Mouse (Mus musculus) kidney, postnatal 14 days (tissue): ENCODE measurements around the gene B4gat1.
"Not testable (repeated sequence)": the region's sequence is repeated elsewhere in the genome, so short reads cannot be mapped to it uniquely, and the experiment has no call there.

Source experiments
- DNase-seq: peaks from one replicate; pipeline ENCODE4 v3.0.0; 2022; ENCODE audit warnings: mixed read lengths

B4gat1 gene

DNA sequence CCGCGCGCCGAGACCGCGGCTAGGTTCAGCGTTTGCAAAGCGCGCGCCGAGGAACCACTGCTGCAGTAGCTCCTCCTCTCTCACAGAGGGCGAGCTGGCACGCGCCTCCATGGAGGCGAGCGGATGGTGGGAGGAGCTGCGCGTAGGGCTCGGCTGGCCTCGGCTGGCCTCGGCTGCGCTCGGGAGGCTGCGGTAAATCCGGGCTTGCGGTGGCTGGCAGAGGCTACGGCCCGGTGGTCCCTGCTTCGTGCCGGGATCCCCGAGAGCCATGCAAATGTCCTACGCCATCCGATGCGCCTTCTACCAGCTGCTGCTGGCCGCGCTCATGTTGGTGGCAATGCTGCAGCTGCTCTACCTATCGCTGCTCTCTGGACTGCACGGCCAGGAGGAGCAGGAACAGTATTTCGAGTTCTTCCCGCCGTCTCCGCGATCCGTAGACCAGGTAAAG is at the start of gene B4gat1, which contains the start of gene AC124502.3:
Gene B4gat1 (plus strand): TSS at position 118 of the 448 bp plus-strand sequence.
Gene AC124502.3 (plus strand): TSS at position 183 of the 448 bp plus-strand sequence.
- DNase-seq: peak; percentile 93

DNA sequence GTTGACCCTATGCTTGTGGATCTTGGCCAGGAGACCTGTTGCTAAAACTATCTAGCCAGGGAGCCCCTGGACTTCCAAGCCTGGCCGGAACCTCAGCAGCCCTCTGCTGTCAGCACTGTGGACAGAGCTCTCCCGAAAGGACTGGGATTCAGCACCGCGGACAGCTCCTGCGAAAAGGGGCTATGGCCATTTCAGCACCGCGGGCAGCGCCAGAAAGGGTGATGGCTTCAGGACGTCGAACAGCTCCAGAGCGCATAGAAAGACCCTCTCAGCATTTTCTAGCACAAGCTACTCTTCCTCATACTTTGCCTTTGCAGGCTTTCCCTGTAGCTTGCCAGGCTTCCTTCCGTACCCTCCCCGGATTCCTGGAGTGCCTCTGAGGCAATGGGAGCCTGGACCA is 49.6 kb upstream of the B4gat1 start:
- DNase-seq: peak; percentile 93

DNA sequence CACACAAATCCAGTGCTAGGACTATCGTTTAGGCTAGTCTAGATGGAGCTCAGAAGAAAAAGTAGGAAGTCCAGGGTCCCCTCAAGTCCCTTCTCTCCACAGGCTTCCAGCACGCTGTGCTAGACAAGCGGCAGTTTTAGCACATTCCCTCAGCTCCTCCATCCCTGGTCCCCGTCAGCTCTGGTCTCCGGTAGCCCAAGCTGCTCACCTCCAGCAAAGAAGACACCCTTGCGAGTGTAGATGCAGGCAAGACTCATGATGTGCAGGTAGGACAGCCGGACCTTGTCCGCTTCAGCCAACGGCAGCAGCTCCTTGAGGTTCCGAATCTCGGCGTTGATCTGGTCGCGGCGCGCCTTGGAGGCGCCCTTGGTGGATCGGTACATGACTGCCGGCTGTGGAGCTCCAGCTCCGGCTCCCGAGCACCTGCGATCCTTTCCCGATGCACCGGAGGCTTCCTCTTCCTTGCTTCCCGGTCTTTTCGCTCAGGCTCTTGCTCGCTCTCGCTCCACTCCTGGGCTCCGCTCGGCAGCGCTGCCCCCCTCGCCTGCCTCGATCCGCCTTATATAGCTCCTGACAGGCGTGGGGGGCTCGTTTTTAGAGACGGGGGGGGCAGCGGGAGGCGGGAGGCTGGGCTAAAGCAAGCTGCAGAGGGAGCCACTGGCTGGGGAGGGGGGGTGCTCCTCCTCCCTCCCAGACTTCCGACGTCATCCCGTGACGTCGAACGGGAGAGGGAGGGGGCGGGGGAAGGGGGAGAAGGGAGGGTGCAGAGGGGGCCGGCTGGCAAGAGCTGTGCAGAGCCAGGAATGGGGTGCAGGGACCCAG is 49.0 kb upstream of the B4gat1 start:
- no peak for DNase-seq

DNA sequence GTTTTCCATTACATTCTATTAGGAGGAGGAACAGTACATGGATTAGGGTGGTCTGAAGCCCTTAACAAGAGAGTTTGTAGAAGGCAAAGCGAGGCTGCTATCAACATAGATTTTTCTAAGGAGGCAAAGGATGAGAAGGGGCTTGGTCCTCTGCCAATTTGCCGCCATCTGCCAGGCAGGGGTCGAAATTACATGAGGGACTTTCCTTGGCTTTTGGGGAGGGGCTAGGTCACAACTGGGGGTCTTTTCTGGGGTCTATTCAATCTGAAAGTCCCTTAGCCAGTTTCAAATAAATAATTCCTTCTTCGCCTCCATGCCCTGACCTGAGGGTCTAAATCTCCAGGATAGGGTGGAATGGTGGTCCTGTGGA is 48.4 kb upstream of the B4gat1 start, which contains the start of gene Npas4:
Gene Npas4 (minus strand): TSS at position 61 of the 370 bp plus-strand sequence.
- no peak for DNase-seq

DNA sequence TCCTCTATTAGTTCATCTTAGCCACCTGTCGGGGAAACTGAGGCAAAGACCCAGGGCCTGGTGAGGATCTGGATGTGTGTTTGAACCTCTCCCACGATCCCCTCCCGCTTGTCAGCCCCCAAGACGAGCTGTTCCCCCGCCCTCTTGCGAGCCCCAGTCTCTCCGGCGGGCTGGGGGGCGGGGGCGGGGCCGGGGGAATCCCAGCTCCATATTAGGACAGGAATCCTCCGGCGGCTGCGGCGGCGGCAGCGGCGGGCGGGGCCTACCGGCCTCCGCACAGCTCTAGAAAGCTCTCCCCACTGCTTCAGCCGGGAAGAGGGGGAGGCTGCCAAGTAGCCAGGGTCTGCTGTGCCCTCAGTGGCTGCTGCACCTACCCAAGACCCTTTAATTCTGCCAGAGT is 47.9 kb upstream of the B4gat1 start:
- no peak for DNase-seq

DNA sequence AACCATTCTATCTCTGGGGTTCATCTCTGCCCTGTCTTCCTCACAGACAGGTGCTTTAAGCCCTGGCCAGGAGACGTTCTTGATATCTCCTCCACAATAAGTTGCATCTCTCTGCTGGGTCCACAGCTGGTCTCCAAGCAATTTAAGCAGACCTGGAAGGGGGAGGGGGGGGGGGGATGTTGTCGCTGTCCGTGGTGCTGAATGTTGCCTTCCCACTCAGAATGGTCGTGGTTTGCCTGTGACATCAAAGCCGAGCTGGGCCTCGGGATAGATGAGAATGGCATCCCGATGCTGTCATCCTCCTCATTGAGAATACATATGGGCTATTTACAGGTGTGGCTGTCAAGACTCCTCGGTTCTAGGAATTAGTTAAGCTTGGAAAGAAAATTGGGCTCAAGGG is 46.3 kb upstream of the B4gat1 start:
- no peak for DNase-seq

DNA sequence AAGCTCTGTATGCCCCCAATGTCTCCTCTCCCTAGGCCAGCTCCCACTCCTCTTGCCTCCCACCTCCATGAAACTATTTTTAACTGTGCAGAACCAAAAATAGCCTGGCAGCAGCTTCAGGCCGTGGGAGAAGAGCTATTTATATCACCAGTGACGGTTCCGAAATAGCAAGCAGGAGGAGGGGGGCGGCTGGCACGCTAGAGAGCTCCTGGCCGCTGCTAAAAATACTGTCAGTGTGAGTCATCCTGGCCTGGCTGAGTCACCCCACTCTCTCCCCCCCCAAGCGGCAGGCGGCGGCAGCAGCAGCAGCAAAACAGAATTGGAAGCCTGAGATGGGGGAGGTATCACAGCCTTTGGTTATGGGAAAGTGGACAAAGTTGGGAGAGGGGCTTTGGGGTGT is 45.7 kb upstream of the B4gat1 start:
- peak; percentile 19 for DNase-seq

DNA sequence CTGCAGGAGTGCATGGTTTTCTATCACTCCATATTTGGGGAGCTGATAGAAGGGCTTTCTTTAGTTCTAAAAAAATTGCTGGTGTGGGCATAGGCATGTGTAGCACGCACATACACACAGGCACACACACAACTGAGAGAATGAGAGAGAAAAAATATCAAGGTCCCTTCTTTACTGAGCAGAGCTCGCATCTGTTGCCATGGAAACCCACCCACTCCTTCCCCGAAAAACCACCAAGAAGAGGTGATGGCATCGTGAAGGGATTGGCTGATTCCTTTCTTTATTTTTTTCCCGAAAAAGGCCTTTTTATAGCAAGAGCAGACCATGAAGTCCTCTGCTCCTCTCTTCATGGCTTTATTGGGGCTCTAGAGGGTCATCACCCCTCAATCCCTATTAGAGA is 44.6 kb upstream of the B4gat1 start:
- no peak for DNase-seq

DNA sequence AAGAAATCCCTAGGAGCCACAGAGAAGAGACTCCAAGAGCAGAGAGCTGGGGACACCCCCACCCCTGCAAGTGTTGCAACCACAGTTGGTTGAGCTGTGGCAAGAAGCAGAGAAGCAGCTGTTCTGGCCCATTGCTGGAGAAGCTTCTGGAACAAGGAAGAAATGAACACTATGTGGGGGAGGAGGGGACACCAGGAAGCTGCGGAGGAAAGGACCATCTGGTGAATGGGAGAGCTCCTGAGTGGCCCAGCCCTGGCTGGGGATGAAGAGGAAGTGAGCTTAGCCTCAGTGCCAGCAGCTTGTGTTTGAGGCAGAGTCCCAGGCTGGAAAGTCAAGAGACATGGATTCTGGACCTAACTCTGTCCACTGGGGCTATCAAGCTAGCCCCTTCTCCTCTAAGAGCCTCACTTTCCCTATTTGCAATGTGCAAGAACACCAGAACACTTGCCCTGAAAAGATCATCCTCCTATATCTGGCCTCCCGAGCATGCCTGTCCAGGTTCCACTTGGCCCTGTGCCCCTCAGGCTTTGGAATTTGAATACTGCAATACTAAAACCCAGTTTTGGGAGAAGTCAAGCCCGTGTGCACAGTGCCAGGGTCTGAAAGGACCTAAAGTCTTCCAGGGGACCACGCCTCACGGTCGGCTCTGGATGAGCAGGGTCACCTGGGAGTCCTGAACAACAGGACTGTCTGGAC is 39.0 kb upstream of the B4gat1 start:
- DNase-seq: no peak

DNA sequence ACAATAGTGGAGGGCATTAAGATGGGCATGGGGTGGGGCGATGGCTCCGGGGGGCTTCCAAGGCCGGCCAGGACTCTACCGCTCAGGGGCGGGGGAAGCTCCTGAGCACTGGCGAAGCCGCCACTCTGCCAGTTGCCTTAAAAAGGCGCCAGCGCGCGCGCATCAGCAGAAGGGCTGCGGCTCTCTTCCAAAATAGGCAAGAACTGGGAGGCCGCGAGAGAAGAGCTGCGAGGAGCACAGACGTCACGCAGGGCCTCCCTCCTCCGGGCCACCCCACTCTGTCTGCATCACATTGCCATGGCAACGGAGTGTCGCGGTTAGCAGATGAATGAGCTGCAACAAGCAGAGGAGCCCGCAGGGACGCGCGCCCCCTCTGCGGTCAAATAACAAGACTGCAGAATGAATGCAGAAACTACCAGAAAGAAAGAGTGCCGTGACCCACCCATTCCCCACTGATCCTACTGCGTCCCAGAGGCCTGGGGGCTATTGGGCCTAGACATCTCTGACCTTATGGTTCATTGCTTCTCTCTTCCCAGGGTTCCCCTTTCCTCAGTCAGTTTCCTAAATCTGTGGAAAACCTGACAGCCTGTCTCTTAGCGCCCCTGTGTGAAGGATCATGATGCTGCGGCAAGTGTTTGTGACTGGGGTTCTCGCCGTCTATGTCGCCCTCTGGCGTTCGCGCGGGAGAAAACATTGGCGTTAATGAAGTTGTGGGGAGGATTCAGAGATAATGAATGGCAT is 36.8 kb upstream of the B4gat1 start:
- peak; percentile 80 for DNase-seq

DNA sequence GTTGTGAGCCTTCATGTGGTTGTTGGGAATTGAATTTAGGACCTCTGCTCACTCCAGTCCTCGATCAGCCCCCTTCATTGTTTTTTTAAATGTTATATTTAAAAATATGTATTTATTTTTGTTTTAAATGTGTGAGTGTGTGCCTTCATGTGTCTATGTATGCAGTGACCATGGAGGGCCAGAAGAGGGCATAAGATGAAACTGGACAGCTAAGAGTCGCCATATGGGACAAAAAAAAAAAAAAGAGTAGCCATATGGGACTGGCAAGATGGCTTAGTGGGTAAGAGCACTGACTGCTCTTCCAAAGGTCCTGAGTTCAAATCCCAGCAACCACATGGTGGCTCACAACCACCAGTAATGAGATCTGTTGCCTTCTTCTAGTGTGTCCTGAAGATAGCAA is 35.0 kb upstream of the B4gat1 start:
- DNase-seq: not testable (repeated sequence)

DNA sequence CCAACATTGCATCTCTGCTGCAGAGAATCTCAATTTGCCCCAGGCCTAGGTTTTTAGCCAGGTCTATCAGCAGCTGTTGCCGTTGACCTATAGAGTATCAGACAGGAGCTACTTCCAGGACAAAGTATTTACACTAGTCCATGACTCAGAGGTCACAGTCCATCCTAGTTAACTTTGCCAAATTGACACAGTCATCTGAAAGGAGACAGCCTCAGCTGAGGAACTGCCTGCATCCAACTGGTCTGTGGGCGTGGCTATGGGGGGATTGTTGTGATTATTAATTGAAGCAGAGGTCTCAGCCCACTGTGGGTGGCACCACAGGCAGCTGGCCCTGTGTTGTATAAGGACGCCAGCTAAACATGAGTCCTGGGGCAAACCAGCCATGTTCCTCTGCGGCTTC is 33.7 kb upstream of the B4gat1 start:
- DNase-seq: no peak

DNA sequence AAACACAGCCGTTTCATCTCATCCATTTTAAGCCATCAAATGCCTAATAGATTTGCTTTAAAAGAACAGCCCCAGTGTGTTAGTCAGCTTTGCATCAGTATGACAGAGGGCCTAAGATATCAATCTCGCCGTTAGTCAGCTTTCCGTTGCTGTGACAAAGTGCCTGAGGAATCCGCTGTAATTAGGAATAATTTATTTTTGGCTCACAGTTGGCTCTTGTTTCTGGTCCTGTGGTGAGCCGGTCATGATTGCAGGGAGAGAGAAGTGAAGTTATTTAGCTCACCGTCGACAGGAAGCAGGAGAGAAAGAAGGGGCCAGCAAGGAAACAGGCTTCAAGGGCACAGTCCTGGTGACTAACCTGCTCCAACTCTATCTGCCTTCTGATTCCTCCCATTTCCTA is 25.5 kb upstream of the B4gat1 start:
- no peak for DNase-seq

DNA sequence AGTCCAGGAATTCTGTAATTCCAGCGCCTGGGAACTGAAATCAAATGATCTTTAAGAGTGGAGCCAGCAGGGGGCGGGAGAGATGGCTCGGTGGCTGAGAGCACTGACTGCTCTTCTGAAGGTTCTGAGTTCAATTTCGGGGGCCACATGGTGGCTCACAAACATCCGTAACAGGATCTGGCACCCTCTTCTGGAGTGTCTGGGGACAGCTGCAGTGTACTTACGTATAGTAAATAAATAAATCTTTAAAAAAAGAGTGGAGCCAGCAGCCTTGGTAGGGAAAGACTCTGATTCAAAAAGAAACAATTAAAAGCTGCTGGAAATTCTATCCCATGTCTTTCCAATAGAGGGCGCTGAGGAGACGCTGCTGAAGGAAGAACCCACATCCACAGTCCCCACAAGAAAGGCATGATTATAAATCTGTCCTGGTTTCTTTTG is 23.6 kb upstream of the B4gat1 start:
- DNase-seq: peak; percentile 40

DNA sequence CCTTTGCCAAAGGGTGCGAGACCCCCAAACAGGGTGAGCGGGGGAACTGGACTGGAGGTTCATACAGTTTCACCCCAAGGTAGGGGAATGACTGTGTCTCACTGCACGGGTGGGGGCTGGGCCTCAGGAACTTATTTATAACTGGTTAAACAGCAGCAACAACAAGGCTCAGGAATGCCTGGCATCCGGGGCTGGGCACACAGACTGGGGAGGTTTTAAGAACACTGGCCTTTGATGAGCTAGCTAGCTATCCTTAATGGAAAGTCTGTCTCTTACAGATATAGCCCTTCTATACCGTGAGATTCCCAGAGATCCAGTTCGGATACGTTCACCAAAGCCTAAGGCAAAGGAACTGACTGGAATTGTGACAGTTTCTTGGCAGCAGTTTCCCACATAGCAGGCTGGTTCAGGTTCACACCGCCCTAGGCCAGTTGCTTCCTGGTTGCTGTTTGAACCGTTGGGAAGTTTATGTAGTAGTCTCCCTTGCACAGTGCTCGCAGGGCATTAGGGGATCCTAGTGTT is 22.3 kb upstream of the B4gat1 start:
- peak; percentile 67 for DNase-seq

DNA sequence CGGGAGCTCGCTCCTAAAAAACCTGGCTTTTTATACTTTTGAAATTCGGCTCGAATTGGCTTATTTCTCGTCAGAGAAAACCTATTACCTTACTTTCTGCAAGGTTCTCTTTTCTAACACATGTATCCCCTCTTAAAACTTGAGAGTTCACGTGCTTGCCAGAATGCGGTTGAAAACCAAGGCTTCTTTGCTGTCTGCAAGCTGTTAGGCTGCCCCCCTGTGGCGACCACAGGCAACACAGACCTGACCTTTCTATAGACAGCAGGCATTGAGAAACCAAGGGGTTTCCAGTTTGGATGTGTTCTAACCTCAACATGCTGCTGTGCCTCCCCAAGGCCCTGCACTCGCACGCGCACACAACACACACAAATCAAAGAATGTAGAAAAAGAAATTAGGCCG is 21.8 kb upstream of the B4gat1 start:
- peak; percentile 71 for DNase-seq

DNA sequence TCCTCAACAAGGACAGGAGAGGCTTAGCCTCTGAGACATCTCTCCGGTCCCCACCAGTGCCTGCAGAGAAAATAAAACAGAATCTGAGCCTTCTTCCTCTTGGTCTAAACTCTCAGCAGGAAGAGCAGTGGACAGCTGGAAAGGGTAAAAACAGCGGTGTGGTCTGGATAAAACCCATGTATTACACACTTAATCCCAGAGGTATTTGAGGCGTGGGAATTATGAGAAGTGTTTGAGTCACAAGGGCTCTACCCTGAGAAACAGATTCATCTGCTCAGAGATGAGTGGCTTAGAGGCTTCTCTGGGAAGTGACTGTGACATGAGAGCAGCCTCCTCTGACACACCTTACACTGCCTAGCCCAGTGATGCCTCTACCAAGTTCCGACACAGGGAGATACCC is 21.0 kb upstream of the B4gat1 start:
- no peak for DNase-seq

DNA sequence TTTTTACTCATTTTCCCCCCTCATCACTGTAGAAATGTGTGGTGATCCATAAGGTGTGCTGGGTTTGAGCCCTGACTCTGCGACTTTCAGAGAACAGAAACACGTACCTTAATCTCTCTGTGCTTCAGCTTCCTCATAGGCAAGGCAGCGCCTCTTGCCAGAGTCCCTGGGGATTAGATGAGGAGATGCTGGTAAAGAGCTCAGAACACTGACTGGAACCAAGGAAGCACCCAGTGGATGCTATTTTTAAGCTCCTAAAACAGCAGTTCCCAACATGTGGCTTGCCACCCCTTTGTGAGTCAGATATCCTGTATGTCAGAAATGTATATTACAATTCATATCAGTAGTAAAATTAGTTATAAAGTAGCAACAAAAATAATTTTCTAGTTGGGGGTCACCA is 20.4 kb upstream of the B4gat1 start:
- DNase-seq: no peak

DNA sequence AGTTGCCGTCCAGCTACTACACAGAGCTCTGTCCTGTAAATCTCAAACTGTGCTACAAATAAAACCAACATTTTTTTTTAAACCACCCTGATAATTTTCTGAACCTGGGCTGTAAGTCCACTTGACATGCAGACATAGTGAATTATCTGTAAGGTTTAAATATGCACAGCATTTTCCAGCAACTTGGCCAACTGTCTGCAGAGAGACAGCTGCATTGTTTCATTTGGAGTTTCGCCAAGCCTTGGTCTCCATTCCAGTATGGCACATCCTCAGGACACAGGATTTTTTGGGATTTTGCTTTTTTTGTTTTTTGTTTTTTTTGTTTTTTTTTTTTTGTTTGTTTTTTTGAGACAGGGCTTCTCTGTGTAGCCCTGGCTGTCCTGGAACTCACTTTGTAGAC is 17.2 kb upstream of the B4gat1 start:
- no peak for DNase-seq

DNA sequence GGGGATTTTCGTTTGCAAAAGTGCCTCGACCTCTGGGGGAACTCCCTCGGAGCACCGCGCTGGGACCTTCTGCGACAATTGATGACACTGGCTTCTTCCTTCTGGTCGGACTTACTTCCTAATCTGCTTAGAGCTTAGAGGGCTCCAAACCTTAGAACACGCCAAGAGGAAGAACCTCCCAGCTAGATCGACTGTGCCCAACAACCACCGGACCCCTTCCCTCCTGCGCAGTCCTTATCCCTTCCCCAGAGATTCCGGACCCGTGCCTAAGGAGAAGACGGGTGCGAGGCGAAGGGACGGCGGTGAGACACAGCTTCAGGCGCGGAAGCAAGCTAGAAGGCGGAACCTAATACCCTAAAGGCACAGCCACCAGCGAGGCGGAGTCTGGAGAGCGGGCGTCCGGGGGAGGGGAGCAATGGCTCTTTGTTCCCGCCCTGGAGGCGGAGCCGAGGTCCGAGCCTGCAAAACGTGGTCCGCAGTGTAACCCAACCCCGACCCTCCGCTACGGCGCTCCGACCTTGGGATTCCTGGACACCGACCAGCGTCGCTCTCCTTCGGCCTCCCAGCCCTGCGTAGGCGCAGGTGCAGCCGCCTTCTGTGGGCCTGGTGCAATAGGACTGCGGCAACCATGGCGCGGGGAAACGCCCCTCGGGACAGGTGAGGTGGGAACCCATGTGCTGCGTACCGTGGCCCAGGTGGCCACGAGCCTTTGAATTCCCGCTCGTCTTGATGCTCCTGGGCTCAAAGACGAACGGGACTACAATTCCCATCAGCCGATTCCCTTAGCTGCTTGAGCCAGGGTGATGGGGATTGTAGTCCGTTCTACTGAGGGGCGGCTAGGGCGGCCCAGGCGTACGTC is 14.8 kb upstream of the B4gat1 start, which contains the start of gene Slc29a2:
Gene Slc29a2 (plus strand): TSS at position 240 of the 859 bp plus-strand sequence.
- DNase-seq: peak; percentile 96

DNA sequence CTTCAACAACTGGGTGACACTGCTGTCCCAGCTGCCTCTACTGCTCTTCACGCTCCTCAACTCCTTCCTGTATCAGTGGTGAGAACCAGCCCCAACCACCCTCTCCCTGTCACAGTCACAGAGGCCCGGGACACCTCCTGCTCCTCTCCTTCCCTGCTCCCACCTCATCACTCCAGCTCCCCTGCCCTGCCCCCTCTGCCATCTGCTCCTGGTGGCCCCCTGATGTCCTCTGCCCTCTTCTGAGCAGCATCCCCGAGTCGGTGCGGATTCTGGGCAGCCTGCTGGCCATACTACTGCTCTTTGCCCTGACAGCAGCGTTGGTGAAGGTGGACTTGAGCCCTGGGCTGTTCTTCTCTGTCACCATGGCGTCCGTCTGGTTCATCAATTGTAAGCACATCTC is 12.5 kb upstream of the B4gat1 start:
- DNase-seq: no peak

DNA sequence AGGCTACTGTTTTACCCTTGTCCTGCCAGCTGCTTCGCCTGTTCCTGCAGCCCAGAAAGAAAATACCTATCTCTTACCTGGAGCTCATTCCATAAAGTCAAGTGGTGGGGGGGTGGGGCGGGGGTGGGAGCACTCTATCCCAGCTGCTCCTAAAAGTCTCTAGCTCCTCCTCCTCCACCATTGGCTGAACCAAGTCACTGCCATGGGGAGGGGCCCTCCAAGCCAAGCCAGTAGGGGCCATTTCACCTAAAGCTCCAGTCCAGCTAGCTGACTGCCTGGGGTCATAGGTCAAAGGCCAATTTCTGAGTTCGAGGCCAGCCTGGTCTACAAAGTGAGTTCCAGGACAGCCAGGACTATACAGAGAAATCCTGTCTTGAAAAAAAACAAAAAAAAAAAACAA is 5.9 kb upstream of the B4gat1 start:
- DNase-seq: no peak
